Mouse (Mus musculus): ENCODE results near the gene Cd5.

DNA sequence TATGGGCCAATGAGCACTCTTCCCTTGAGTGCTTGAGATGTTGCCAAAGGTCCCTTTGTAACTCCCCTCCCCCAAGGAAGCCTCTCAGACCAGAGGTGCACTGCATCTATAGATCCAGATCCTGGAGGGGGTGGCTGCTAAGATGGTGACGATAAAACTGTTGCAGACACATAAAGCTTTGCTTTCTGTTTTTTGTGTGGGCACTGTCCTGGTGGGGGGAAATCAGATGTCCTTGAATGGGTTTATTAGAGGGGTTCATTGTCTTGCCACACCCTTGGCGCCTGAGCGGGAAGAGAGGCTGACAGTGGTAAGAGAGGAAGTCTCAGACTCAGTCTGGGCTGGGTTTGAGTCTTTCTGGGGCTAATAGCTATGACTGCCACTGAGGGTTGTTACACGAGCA, 44.4 kb upstream of the Cd5 start:
- TF ChIP-seq GATA1 (IDR thresholded peaks at IDR 0.05; ENCODE audit: low read length) (no peak), TAL1 (IDR thresholded peaks at IDR 0.05; ENCODE audit: low read length) (no peak)

Data from erythroblast, embryonic 14.5 days (primary cell).